Mouse (Mus musculus) yolk sac, embryonic 10.5 days (tissue): ENCODE data around the gene Nmral1.
"Not testable (repeated sequence)": the region's sequence is repeated elsewhere in the genome, so short reads cannot be mapped to it uniquely, and the experiment has no call there.

Experiments used
- DNase-seq: peaks from one replicate; pipeline ENCODE4 v3.0.0-alpha.2; 2017; ENCODE audit warnings: low spot score

The Nmral1 gene

GRCm38 (mm10) chr16:4717866-4718265, 1.3 kb downstream of the Nmral1 start:
- DNase-seq, result no peak

- no peak for DNase-seq
Measured at GRCm38 (mm10) chr16:4713861-4714710, 5.1 kb downstream of the Nmral1 start.

- DNase-seq, result no peak
Measured at GRCm38 (mm10) chr16:4711173-4711572, 8.0 kb downstream of the Nmral1 start.

GRCm38 (mm10) chr16:4705541-4705940, 13.6 kb downstream of the Nmral1 start:
- DNase-seq, result no peak

- peak; percentile 11 for DNase-seq
Measured at GRCm38 (mm10) chr16:4702646-4703045, 16.5 kb downstream of the Nmral1 start.

GRCm38 (mm10) chr16:4701211-4701610, 17.9 kb downstream of the Nmral1 start:
- DNase-seq, result no peak

GRCm38 (mm10) chr16:4689371-4689770, 29.8 kb downstream of the Nmral1 start:
- DNase-seq, result not testable (repeated sequence)

- DNase-seq, result no peak
Measured at GRCm38 (mm10) chr16:4684457-4684791, 34.7 kb downstream of the Nmral1 start.

GRCm38 (mm10) chr16:4683581-4684456, 35.3 kb downstream of the Nmral1 start:
- DNase-seq, result peak; percentile 93

GRCm38 (mm10) chr16:4683193-4683580, 36.0 kb downstream of the Nmral1 start:
- no peak for DNase-seq

- DNase-seq, result no peak
Measured at GRCm38 (mm10) chr16:4682628-4683179, 36.5 kb downstream of the Nmral1 start.

GRCm38 (mm10) chr16:4680922-4681455, 38.2 kb downstream of the Nmral1 start:
- not testable (repeated sequence) for DNase-seq

GRCm38 (mm10) chr16:4679121-4680018, 39.8 kb downstream of the Nmral1 start, which contains the start of gene Coro7:
Gene Coro7 (minus strand): TSS chr16:4679777.
- DNase-seq, result peak; percentile 96

- DNase-seq, result no peak
Measured at GRCm38 (mm10) chr16:4678080-4678479, 41.1 kb downstream of the Nmral1 start.

GRCm38 (mm10) chr16:4676836-4677235, 42.3 kb downstream of the Nmral1 start:
- no peak for DNase-seq

GRCm38 (mm10) chr16:4674091-4674490, 45.1 kb downstream of the Nmral1 start:
- no peak for DNase-seq

- DNase-seq, result peak; percentile 65
Measured at GRCm38 (mm10) chr16:4670317-4670716, 48.8 kb downstream of the Nmral1 start.

GRCm38 (mm10) chr16:4667190-4667808, 51.9 kb downstream of the Nmral1 start:
- peak; percentile 59 for DNase-seq

- DNase-seq, result no peak
Measured at GRCm38 (mm10) chr16:4665726-4666125, 53.4 kb downstream of the Nmral1 start.

- DNase-seq, result no peak
Measured at GRCm38 (mm10) chr16:4663806-4664205, 55.4 kb downstream of the Nmral1 start.

- DNase-seq, result no peak
Measured at GRCm38 (mm10) chr16:4661605-4662004, 57.6 kb downstream of the Nmral1 start.
